ENCODE assay signal across 16 mouse cellular contexts in genomic region chr4:100526296-100526695, GRCm38 (mm10). TPM values are rescaled to one million over a fixed set of nuclear protein-coding genes. Genes with fewer than 3 reads are reported as not detected.
A peak's percentile ranks its signal among the peaks of the same experiment; 100 is the strongest.
DNase-seq lines count a peak whose midpoint lies in the region; ATAC-seq lines count a peak whose summit lies in the region.
"Had no signal": no experiment of that assay in that cellular context is flagged by ENCODE, and none has a peak within 500 bp of the region (broad histone marks: within the 10 kb centered on the region; RNA-seq: fewer than 3 reads in every experiment).

No protein-coding gene starts in this region.

- no peak overlapping the region for H3K4me2 ChIP-seq in forebrain, embryonic 14.5 days (ENCODE audit: low read length)
- H3K4me2 ChIP-seq in forebrain, embryonic 12.5 days = no peak overlapping the region
- H3K4me2 ChIP-seq in kidney, embryonic 14.5 days (replicated peaks; ENCODE audit: low read depth, low read length) = no peak overlapping the region
- H3K4me2 ChIP-seq in heart, embryonic 11.5 days = peak overlapping the region; percentile 32
- H3K4me2 ChIP-seq: liver, embryonic 12.5 days had no signal

- H3K36me3 ChIP-seq in forebrain, embryonic 14.5 days (ENCODE audit: control insufficient read depth, insufficient read depth, low read length) = no peaks in the 10 kb centered on the region
- H3K36me3 ChIP-seq in forebrain, embryonic 12.5 days (replicated peaks) = no peaks in the 10 kb centered on the region
- H3K36me3 ChIP-seq in kidney, embryonic 14.5 days (ENCODE audit: control insufficient read depth, insufficient read depth, low read length) = no peaks in the 10 kb centered on the region
- H3K36me3 ChIP-seq in heart, embryonic 11.5 days (ENCODE audit: control insufficient read depth, insufficient read depth, low read length) = no peaks in the 10 kb centered on the region
- H3K36me3 ChIP-seq: liver, embryonic 12.5 days had no signal

- intact Hi-C loops in left cerebral cortex, postnatal 14 days (cut with DNase I) = no loop called here

- peaks cover 3% of the 10 kb centered on the region; the same call in 1 of the 2 replicates for H3K4me1 ChIP-seq in forebrain, embryonic 14.5 days (ENCODE audit: control insufficient read depth, insufficient read depth, low read length)
- peaks cover 27% of the 10 kb centered on the region for H3K4me1 ChIP-seq in forebrain, embryonic 12.5 days
- H3K4me1 ChIP-seq in kidney, embryonic 14.5 days (ENCODE audit: control insufficient read depth, insufficient read depth, low read length) = no peaks in the 10 kb centered on the region
- H3K4me1 ChIP-seq in heart, embryonic 11.5 days (ENCODE audit: control insufficient read depth, insufficient read depth, low read length) = peaks cover 26% of the 10 kb centered on the region
- H3K4me1 ChIP-seq: liver, embryonic 12.5 days had no signal

- H3K9me3 ChIP-seq in forebrain, embryonic 14.5 days (replicated peaks; ENCODE audit: control insufficient read depth, low read length) = no peaks in the 10 kb centered on the region
- no peaks in the 10 kb centered on the region for H3K9me3 ChIP-seq in forebrain, embryonic 12.5 days
- H3K9me3 ChIP-seq in kidney, embryonic 14.5 days (ENCODE audit: control insufficient read depth, low read length) = no peaks in the 10 kb centered on the region
- H3K9me3 ChIP-seq in heart, embryonic 11.5 days (replicated peaks; ENCODE audit: control insufficient read depth, low read length) = no peaks in the 10 kb centered on the region
- H3K9me3 ChIP-seq: liver, embryonic 12.5 days had no signal

- peak; percentile 28 for DNase-seq in forebrain, embryonic 14.5 days (ENCODE audit: low spot score)
- peak; percentile 29 to 51 for DNase-seq in kidney, postnatal 4 days
- DNase-seq in NIH3T3 (ENCODE audit: low read depth) = peak; percentile 29
- DNase-seq in thymus, adult 18-20 months = no peak
- DNase-seq in left cerebral cortex, postnatal 14 days (ENCODE audit: low spot score in 2 of 2) = no peak
- DNase-seq: embryo, embryonic 11 days; layer of hippocampus, postnatal 36 days; right cerebral cortex, adult 18-20 months had no signal

- peaks cover 13% of the 10 kb centered on the region for H3K27me3 ChIP-seq in forebrain, embryonic 14.5 days (replicated peaks; ENCODE audit: control insufficient read depth, insufficient read depth, low read length)
- peaks cover 46% of the 10 kb centered on the region for H3K27me3 ChIP-seq in forebrain, embryonic 12.5 days
- H3K27me3 ChIP-seq in kidney, embryonic 14.5 days (ENCODE audit: control insufficient read depth, insufficient read depth, low read length) = peaks cover 3% of the 10 kb centered on the region; the same call in 1 of the 2 replicates
- 0 out of 2 replicates have a peak, but pooled peaks cover 2% of the 10 kb centered on the region for H3K27me3 ChIP-seq in heart, embryonic 11.5 days (ENCODE audit: control insufficient read depth, insufficient read depth, low read length)
- H3K27me3 ChIP-seq: Patski had no signal

- ATAC-seq in forebrain, embryonic 14.5 days = no peak
- no peak for ATAC-seq in forebrain, embryonic 12.5 days (ENCODE audit: low FRiP score)
- no peak for ATAC-seq in kidney, embryonic 14.5 days (ENCODE audit: low FRiP score, low TSS enrichment)
- no peak for ATAC-seq in heart, embryonic 11.5 days (replicated peaks; ENCODE audit: insufficient number of reproducible peaks, low FRiP score, low TSS enrichment)
- ATAC-seq: inflammation-experienced regulatory T-cells, adult 6 months; liver, embryonic 12.5 days; Patski had no signal

- WGBS in forebrain, embryonic 14.5 days = 27% methylated on average over 6 of the region's 6 CpGs
- 43% methylated on average over 6 of the region's 6 CpGs for WGBS in forebrain, embryonic 12.5 days
- WGBS in kidney, embryonic 14.5 days = 46% methylated on average over 6 of the region's 6 CpGs
- 34% methylated on average over 6 of the region's 6 CpGs for WGBS in heart, embryonic 11.5 days (ENCODE audit: insufficient replicate concordance)

- no peak overlapping the region for H3K4me3 ChIP-seq in forebrain, embryonic 14.5 days (ENCODE audit: low read depth, low read length)
- no peak overlapping the region for H3K4me3 ChIP-seq in forebrain, embryonic 12.5 days (replicated peaks)
- no peak overlapping the region for H3K4me3 ChIP-seq in kidney, embryonic 14.5 days (ENCODE audit: low read length)
- H3K4me3 ChIP-seq in heart, embryonic 11.5 days (ENCODE audit: low read depth, low read length) = no peak overlapping the region
- H3K4me3 ChIP-seq: liver, embryonic 12.5 days had no signal

- H3K9ac ChIP-seq in forebrain, embryonic 14.5 days (ENCODE audit: low read length) = no peak overlapping the region
- H3K9ac ChIP-seq in forebrain, embryonic 12.5 days = no peak overlapping the region
- H3K9ac ChIP-seq in kidney, embryonic 14.5 days (ENCODE audit: low read depth, low read length) = no peak overlapping the region
- no peak overlapping the region for H3K9ac ChIP-seq in heart, embryonic 11.5 days (ENCODE audit: low read depth, low read length)
- H3K9ac ChIP-seq: liver, embryonic 12.5 days had no signal

- H3K27ac ChIP-seq in forebrain, embryonic 14.5 days (ENCODE audit: low read depth, low read length) = no peak overlapping the region
- H3K27ac ChIP-seq in forebrain, embryonic 12.5 days = no peak overlapping the region
- no peak overlapping the region for H3K27ac ChIP-seq in kidney, embryonic 14.5 days (ENCODE audit: low read depth, low read length)
- H3K27ac ChIP-seq in heart, embryonic 11.5 days (ENCODE audit: low read depth, low read length) = no peak overlapping the region
- H3K27ac ChIP-seq: liver, embryonic 12.5 days had no signal

RNA-seq across cellular contexts. Expression of gene Ube2u, which starts 47.6 kb away (rescaled TPM):
- polyA plus RNA-seq in forebrain, embryonic 14.5 days (2014; fragmentation: Nextera tagmentation; extraction: Ambion mirVana) = 0.15 and 0.51 TPM in 2 replicates
- polyA plus RNA-seq in forebrain, embryonic 12.5 days (2016; fragmentation: Nextera tagmentation; extraction: Ambion mirVana) = 0.69 and 0.88 TPM in 2 replicates
- polyA plus RNA-seq in kidney, embryonic 14.5 days (2014; fragmentation: Nextera tagmentation; extraction: Ambion mirVana) = 1.3 TPM in 2 replicates
- polyA plus RNA-seq in heart, embryonic 11.5 days (2014; fragmentation: Nextera tagmentation; extraction: Ambion mirVana) = 0.36 and 0.42 TPM in 2 replicates
- total RNA-seq in left cerebral cortex, postnatal 14 days (2021) = not detected
- total RNA-seq: granulocyte monocyte progenitor cell, adult 5-6 weeks; layer of hippocampus, postnatal 36 days; megakaryocyte-erythroid progenitor cell, adult 5-6 weeks had no signal
- polyA plus RNA-seq: inflammation-experienced regulatory T-cells, adult 6 months; Patski had no signal

Comparison
In these comparisons a context has a peak if more than half of its experiments do, and no peak if none do; other contexts are left out.
1. DNase-seq: peak in forebrain, embryonic 14.5 days (single experiment), kidney, postnatal 4 days (2 of 2) and NIH3T3 (single experiment); none in thymus, adult 18-20 months (0 of 2) and left cerebral cortex, postnatal 14 days (0 of 2).